Mouse (Mus musculus) forebrain, embryonic 12.5 days (tissue): ENCODE data around the gene Dync1i2. TPM values are rescaled to one million over a fixed set of nuclear protein-coding genes. Genes with fewer than 3 reads are reported as not detected.

ENCODE experiments used
- ATAC-seq: fragments of 200-750 bp; cut with Nextera tagmentation; 2 replicates; pipeline ENCODE4 v1.8.0; 2017; ENCODE audit warnings: moderate TSS enrichment; ENCODE audit not compliant: low FRiP score
- H3K27ac ChIP-seq: fragments of 300-500 bp; sonication (generic); 2 replicates; pipeline ENCODE4 v1.5.1; 2016; ENCODE audit warnings: mild to moderate bottlenecking
- H3K27me3 ChIP-seq: fragments of 300-500 bp; sonication (generic); 2 replicates; pipeline ENCODE4 v1.6.1; 2016; ENCODE audit warnings: mild to moderate bottlenecking
- H3K36me3 ChIP-seq: fragments of 300-500 bp; sonication (generic); replicated peaks from 2 replicates; pipeline ENCODE4 v1.6.1; 2016; ENCODE audit warnings: mild to moderate bottlenecking
- H3K4me1 ChIP-seq: fragments of 300-500 bp; sonication (generic); 2 replicates; pipeline ENCODE4 v1.6.1; 2016
- H3K4me2 ChIP-seq: fragments of 300-500 bp; sonication (generic); 2 replicates; pipeline ENCODE4 v1.6.1; 2016; ENCODE audit warnings: mild to moderate bottlenecking, moderate library complexity
- H3K4me3 ChIP-seq: fragments of 300-500 bp; sonication (generic); replicated peaks from 2 replicates; pipeline ENCODE4 v1.5.1; 2016; ENCODE audit warnings: mild to moderate bottlenecking
- H3K9ac ChIP-seq: fragments of 300-500 bp; sonication (generic); 2 replicates; pipeline ENCODE4 v1.6.1; 2016; ENCODE audit warnings: mild to moderate bottlenecking
- H3K9me3 ChIP-seq: fragments of 300-500 bp; sonication (generic); 2 replicates; pipeline ENCODE4 v1.6.1; 2016
- WGBS: fragments of 180-500 bp; shearing (Covaris S2); methylation state at CpG from one replicate; pipeline ENCODE4 v1.1.7; 2016; 5-methylcytosine and 5-hydroxymethylcytosine counted together
- polyA plus RNA-seq: library from polyadenylated mRNA; unstranded; fragments of >200 nt; fragmentation: Nextera tagmentation; extraction: Ambion mirVana; gene quantifications from 2 replicates; pipeline ENCODE4 v1.2.1, GENCODE M21; 2016

Gene Dync1i2
- polyA plus RNA-seq, 1 experiment from 2014 or later = 171 TPM

DNA sequence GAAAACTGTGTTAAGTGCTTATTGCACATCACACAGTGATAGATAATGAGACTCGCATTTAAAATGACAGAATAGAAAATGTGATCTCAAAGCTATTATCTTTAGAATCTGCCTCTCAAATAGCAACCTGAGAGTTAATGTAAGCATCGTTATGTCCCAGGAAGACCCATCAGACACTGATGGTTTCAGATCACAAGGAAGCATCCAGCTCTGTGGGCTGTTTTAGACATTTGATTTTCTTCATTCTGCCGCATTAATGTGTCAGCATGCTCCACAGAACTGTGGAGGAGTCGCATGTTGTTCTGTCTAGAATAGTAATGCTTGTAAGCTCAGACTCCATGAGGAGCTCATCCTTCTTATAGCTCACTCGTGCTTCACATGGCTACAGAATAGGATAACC is 34.6 kb downstream of the Dync1i2 start:
- WGBS = 79% methylated on average over 5 of the region's 5 CpGs
- Histone ChIP-seq H3K36me3 (peaks cover 35% of the 10 kb centered on the region), H3K9ac (no peak overlapping the region), H3K9me3 (no peaks in the 10 kb centered on the region), H3K27me3 (no peaks in the 10 kb centered on the region), H3K27ac (peak overlapping the region; percentile 65), H3K4me3 (no peak overlapping the region), H3K4me2 (no peak overlapping the region), H3K4me1 (peaks cover 20% of the 10 kb centered on the region)
- no peak for ATAC-seq

DNA sequence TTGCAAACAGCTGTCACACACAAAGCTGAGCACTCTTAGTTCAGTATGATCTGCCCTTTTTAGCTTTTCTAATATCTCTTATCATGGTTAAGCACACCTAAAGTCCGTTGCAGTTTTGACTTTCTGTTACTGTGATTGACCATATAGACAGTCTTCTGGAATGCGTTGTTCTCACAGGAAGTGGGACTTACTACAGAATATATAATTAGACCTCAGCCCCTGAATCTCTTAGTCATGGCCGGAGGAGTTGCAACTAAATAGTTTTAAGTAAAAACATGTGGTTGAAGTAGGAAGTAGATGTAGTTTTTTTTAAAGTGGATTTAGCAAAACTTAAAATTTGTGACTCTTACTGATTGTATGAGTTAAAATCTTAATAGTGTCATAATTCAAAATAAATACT is 36.6 kb downstream of the Dync1i2 start:
- H3K4me3 ChIP-seq = no peak overlapping the region
- no peaks in the 10 kb centered on the region for H3K9me3 ChIP-seq
- 82% methylated on average over 3 of the region's 3 CpGs for WGBS
- H3K9ac ChIP-seq = no peak overlapping the region
- H3K4me1 ChIP-seq = peaks cover 20% of the 10 kb centered on the region
- peaks cover 50% of the 10 kb centered on the region for H3K36me3 ChIP-seq
- ATAC-seq = no peak
- H3K4me2 ChIP-seq = no peak overlapping the region
- H3K27me3 ChIP-seq = no peaks in the 10 kb centered on the region
- no peak overlapping the region for H3K27ac ChIP-seq

GRCm38 (mm10) chr2:71250841-71251240 is 39.3 kb downstream of the Dync1i2 start:
- 79% methylated on average over 5 of the region's 5 CpGs for WGBS
- H3K27me3 ChIP-seq = no peaks in the 10 kb centered on the region
- no peak overlapping the region for H3K4me3 ChIP-seq
- peaks cover 68% of the 10 kb centered on the region for H3K36me3 ChIP-seq
- no peak for ATAC-seq
- no peak overlapping the region for H3K4me2 ChIP-seq
- H3K4me1 ChIP-seq = peaks cover 5% of the 10 kb centered on the region; the same call in 1 of the 2 replicates
- no peak overlapping the region for H3K9ac ChIP-seq
- H3K27ac ChIP-seq = 0 out of 2 replicates have a peak overlapping the region, but pooled peaks have one; percentile 19
- H3K9me3 ChIP-seq = no peaks in the 10 kb centered on the region

DNA sequence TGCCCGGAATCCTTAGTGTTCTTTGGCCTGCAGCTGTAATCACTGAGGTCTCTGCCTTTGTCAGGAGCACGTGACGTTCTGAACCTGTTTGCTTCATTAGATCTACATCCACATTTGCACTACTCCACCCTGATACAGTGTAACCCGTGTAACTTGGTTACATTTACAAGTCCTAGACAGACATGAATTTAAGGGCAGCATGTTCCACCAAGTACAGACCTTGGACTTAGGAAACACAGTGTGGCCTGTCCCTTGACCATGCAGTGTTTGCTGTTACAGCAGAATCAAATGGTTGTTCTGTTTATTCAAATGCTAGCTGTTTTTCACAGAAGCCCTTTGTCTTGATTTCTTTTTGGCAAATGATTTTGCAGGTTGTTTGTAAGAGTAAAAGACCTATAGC is 43.3 kb downstream of the Dync1i2 start:
- Histone ChIP-seq H3K9ac (no peak overlapping the region), H3K4me2 (no peak overlapping the region), H3K4me1 (no peaks in the 10 kb centered on the region), H3K9me3 (no peaks in the 10 kb centered on the region), H3K27me3 (no peaks in the 10 kb centered on the region), H3K36me3 (peaks cover 85% of the 10 kb centered on the region), H3K27ac (no peak overlapping the region), H3K4me3 (no peak overlapping the region)
- ATAC-seq = no peak
- 85% methylated on average over 4 of the region's 4 CpGs for WGBS

DNA sequence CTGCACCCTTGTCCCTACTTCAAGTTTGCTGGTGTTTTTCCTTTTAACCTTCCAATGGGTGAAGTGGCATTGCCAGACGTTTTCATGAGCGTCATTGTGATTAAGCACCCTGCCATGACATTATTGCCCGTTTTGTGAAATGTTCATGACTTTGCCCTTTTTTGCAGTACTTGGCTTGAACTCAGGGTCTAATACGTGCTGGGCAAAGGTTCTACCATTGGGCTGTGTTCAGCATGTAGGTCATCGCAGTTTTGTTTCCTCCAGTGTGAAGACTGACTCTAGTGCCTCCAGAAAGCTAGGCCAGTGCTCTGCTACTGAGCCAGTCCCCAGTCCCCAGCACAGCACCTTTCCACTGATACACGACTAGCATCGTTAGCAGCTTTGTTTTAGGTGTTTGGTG is 45.1 kb downstream of the Dync1i2 start:
- H3K9ac ChIP-seq = no peak overlapping the region
- WGBS = 90% methylated on average over 7 of the region's 7 CpGs
- H3K36me3 ChIP-seq = peaks cover 81% of the 10 kb centered on the region
- no peaks in the 10 kb centered on the region for H3K4me1 ChIP-seq
- ATAC-seq = no peak
- H3K27me3 ChIP-seq = no peaks in the 10 kb centered on the region
- no peak overlapping the region for H3K27ac ChIP-seq
- H3K4me2 ChIP-seq = no peak overlapping the region
- no peaks in the 10 kb centered on the region for H3K9me3 ChIP-seq
- H3K4me3 ChIP-seq = no peak overlapping the region

GRCm38 (mm10) chr2:71264585-71264984 is 53.1 kb downstream of the Dync1i2 start:
- Histone ChIP-seq H3K9me3 (no peaks in the 10 kb centered on the region), H3K36me3 (peaks cover 63% of the 10 kb centered on the region), H3K4me3 (no peak overlapping the region), H3K4me1 (no peaks in the 10 kb centered on the region), H3K4me2 (no peak overlapping the region), H3K27me3 (no peaks in the 10 kb centered on the region), H3K9ac (no peak overlapping the region), H3K27ac (no peak overlapping the region)
- WGBS = 95% methylated on average over 20 of the region's 20 CpGs
- no peak for ATAC-seq

DNA sequence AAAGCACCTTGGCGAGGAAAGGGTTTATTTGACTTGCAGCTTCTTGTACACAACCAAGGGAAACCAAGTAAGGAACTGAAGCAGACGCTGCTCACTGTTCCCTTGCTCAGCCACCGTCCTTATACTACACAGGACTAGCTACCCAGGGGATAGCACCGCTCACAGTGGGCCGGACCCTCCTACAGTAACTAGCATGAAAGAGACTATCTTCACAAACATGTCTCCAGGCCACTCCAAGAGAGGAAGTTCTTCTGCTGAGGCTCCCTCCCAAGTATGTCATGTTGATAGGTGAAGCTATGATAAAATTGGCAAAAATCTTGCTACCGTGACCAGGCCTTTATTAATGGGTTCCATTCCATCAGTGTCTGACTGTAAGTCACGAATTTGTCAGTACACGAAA is 57.2 kb downstream of the Dync1i2 start:
- 96% methylated on average over 8 of the region's 8 CpGs for WGBS
- Histone ChIP-seq H3K4me3 (no peak overlapping the region), H3K27ac (no peak overlapping the region), H3K36me3 (peaks cover 34% of the 10 kb centered on the region), H3K27me3 (no peaks in the 10 kb centered on the region), H3K9ac (no peak overlapping the region), H3K4me2 (no peak overlapping the region), H3K4me1 (no peaks in the 10 kb centered on the region), H3K9me3 (no peaks in the 10 kb centered on the region)
- ATAC-seq = no peak

GRCm38 (mm10) chr2:71269332-71269731 is 57.8 kb downstream of the Dync1i2 start:
- Histone ChIP-seq H3K9ac (no peak overlapping the region), H3K4me3 (no peak overlapping the region), H3K27ac (no peak overlapping the region), H3K27me3 (no peaks in the 10 kb centered on the region), H3K9me3 (no peaks in the 10 kb centered on the region), H3K36me3 (peaks cover 30% of the 10 kb centered on the region), H3K4me1 (no peaks in the 10 kb centered on the region), H3K4me2 (no peak overlapping the region)
- no peak for ATAC-seq
- WGBS = 92% methylated on average over 1 of the region's 1 CpGs

- H3K27ac ChIP-seq = no peak overlapping the region
- ATAC-seq = no peak
- peaks cover 30% of the 10 kb centered on the region for H3K36me3 ChIP-seq
- H3K4me2 ChIP-seq = no peak overlapping the region
- H3K27me3 ChIP-seq = no peaks in the 10 kb centered on the region
- 83% methylated on average over 4 of the region's 4 CpGs for WGBS
- no peaks in the 10 kb centered on the region for H3K9me3 ChIP-seq
- no peaks in the 10 kb centered on the region for H3K4me1 ChIP-seq
- H3K9ac ChIP-seq = no peak overlapping the region
- H3K4me3 ChIP-seq = no peak overlapping the region
Observed at GRCm38 (mm10) chr2:71270085-71270484, 58.6 kb downstream of the Dync1i2 start.

GRCm38 (mm10) chr2:71273955-71274679 is 62.6 kb downstream of the Dync1i2 start:
- Histone ChIP-seq H3K9ac (no peak overlapping the region), H3K27me3 (no peaks in the 10 kb centered on the region)
- WGBS = 81% methylated on average over 23 of the region's 23 CpGs

GRCm38 (mm10) chr2:71275734-71276133 is 64.2 kb downstream of the Dync1i2 start:
- Histone ChIP-seq H3K27me3 (no peaks in the 10 kb centered on the region), H3K36me3 (peaks cover 27% of the 10 kb centered on the region), H3K27ac (no peak overlapping the region), H3K9me3 (no peaks in the 10 kb centered on the region), H3K4me1 (0 out of 2 replicates have a peak, but pooled peaks cover 5% of the 10 kb centered on the region), H3K9ac (no peak overlapping the region), H3K4me2 (no peak overlapping the region), H3K4me3 (no peak overlapping the region)
- 83% methylated on average over 7 of the region's 7 CpGs for WGBS
- ATAC-seq = no peak

More at GRCm38 (mm10) chr2:71273955-71274679, 62.6 kb downstream of the Dync1i2 start:
- peaks cover 27% of the 10 kb centered on the region for H3K36me3 ChIP-seq
- H3K4me1 ChIP-seq = no peaks in the 10 kb centered on the region
- H3K27ac ChIP-seq = no peak overlapping the region
- no peak for ATAC-seq
- H3K4me3 ChIP-seq = no peak overlapping the region
- no peak overlapping the region for H3K4me2 ChIP-seq
- H3K9me3 ChIP-seq = no peaks in the 10 kb centered on the region

DNA sequence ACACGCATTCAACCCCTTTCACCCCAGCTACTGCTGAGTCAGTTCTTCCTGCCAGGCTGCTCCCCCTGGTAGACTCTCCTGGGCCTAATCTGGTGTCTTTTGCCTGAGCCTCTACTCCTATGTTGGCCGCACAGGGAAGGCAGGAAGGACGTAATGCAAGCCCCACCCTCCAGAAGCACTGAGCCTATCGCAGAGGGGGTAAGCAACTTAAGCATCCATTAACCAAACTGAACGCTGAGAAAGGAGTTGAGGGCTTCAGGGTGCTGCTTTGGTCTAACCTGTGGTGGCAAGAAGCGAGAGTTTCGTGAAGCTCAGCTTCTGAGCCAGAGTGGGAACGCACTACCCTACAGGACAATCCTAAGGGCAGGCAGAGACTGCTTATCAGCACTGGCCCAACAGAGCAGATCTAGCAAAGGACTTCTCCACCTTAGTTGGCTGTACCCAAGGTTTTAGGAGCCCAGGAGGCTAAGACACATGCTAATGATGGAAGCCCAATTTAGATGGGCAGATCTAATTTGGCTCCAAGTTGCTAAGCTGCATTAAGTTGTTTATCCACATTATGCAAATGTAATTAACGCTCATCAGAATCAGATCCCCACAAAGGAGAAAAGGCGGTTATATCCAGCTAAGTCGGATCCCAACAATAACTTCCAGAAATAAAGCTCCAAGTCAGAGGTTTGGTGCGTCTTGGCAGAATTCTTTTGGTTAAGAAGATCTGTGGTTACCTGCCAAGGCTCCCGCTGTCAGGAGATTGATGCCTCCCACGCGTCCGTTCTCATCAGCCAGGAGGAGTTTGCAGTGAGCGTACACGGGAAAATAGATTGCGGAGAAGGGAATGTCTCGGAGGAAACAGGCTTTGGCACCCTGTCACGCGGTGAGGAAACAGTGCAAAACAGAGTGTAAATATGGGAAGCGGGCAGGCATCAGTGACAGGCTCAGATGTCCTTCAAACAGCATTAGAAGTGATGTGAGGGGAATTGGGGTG is 67.6 kb downstream of the Dync1i2 start:
- H3K27me3 ChIP-seq = no peaks in the 10 kb centered on the region
- no peak overlapping the region for H3K4me3 ChIP-seq
- H3K4me1 ChIP-seq = 0 out of 2 replicates have a peak, but pooled peaks cover 5% of the 10 kb centered on the region
- no peak overlapping the region for H3K4me2 ChIP-seq
- no peak overlapping the region for H3K27ac ChIP-seq
- WGBS = 65% methylated on average over 23 of the region's 23 CpGs
- H3K9ac ChIP-seq = no peak overlapping the region
- H3K9me3 ChIP-seq = no peaks in the 10 kb centered on the region
- H3K36me3 ChIP-seq = peaks cover 37% of the 10 kb centered on the region
- ATAC-seq = no peak
